Mouse (Mus musculus): ENCODE measurements around the gene Crcp.

Gene Crcp

DNA sequence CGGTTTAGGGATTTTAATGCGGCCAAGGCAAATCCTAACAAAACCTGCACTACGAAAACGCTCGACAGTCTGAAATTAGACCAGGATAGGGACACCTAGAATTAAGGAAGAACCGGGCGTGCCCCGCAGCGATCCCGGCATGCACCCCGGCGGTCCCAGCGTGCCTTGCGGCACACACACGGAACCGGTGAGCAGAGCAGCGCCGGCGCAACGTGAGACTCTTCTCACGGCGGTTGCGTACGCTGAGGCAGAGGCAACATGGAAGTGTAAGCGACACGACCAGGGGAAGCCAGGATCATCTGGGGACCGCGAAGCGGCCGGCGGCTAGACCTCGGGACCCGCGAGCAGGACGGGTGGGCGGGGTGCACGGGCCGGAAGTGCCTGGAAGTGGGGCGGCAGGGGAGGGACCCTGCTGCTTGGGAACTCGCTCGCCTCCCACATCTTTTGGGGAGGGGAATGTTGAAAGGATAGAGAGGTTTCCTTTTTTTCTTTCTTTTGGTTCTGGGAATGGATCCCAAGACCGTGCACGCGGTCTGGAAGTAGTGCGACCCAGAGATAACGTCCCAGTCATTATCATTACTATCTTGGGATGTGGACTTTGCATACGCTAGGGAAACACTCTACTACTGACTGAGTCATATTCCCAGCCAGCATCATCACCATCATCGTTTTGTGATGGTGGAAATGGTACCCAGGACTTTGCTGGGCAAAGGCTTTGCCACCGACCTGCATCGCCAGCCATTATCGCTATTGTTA is at the start of gene Crcp, which contains the start of gene Asl:
Crcp (plus strand) TSS at position 149 of the 756 bp plus-strand sequence.
Asl (minus strand) TSS at position 106 of the 756 bp plus-strand sequence.
- peak; percentile 87 for DNase-seq

DNA sequence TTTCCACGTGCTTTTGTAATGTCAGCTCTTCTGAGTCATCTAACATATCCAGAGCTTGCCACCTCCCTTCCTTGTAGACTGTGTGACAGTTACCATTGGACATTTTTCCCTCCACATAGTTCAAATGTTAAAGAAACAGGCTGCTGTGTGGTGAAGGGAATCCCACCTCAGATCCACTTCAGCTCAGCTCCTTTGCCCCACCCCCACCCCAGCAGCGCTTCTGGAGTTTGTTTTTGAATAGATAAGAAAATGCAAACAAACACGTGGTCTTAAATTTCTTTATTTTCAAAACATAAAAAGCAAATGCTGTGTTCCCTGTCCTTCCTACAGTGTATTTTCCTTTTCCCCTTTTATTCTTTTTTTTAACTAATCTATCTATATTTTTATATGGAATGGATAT is 48.9 kb upstream of the Crcp start:
- no peak for DNase-seq

DNA sequence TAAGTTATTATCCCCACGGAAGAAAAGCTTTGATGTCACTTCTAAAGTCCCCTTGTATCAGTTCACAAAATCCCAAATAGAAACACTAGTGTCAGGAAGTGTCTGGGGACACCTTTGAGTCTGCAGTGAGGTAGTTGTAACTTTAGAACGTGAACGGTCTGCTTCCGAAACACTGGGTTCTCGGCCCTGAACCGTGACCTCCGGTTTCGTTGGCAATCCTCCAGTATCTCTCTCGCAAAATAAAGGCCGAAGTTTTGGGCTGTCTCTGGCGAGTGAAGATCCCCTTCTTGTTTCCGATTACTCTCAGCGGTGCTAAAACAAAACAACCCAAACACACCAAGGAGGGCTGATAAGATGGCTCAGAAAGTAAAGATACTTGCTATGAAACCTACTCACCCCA is 39.7 kb upstream of the Crcp start:
- peak; percentile 45 for DNase-seq

DNA sequence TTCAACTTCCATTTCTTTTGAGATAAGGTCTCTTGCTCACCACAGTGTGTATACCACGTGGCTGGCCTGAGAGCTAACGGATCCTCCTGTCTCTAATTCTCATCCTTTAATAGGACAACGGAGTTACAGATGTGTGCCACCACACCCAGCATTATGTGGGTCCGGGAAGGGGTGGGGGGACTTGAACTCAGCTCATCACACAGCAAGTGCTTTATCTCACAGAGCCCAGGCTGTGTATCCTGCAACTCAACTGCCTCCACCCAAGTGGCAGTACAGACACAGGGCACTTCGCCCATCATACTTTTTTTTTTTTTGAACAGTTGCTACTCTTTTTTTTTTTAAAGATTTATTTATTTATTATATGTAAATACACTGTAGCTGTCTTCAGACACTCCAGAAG is 37.2 kb upstream of the Crcp start:
- DNase-seq: no peak

DNA sequence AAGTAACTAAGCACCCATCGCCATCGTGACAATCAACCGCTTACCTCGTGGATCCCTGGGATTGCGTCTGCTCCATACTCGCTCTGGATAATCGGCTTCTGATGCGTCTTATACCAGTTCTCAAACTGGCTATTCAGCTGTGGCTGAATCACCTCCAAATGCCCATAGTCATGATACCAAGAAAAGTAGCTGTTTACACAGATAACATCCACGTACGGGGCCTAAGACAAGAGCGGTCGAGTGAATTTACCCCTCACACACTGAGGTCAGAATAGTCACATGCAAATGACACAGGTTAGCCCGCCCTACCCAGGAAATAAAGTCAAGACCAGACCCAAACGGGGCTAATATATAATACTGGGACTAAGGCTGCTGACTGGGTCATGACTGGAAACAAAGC is 35.7 kb upstream of the Crcp start:
- DNase-seq: no peak

DNA sequence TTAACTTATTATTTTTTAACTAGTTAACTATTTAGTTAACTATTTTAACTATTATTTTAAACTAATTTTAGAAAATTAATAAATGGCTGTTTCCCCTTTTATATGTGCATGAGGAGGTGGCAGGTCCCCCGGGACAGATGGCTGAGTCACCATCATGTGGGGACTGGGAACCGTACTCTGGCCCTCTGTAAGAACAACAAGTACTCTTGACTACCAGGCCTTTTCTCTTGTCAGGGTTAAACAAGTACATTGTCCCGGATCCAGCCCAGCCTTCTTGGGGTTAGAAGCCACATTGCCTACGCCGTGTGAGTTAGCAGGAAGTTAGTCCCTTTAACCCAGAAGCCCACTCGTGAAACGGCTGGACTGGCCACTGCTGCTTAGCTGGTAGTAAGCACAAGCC is 34.1 kb upstream of the Crcp start:
- DNase-seq: peak; percentile 32

DNA sequence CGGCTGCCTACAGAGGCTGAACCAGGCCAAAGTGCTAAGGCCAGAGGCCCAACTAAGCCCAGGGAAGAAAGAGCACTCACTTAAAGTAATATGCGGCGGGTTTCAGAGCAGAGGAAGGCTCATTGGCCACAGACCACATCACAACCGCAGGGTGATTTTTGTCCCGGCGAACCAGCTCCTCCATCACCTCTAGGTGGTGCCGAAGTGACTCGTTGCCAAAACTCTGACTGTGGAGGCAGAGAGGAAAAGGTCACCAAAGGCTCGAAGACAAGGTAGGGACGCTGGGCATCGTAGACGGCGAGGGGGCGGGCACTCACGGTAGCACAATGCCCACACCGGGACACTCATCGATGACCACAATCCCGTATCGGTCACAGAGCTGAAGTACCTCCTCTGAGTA is 31.4 kb upstream of the Crcp start:
- DNase-seq: no peak

DNA sequence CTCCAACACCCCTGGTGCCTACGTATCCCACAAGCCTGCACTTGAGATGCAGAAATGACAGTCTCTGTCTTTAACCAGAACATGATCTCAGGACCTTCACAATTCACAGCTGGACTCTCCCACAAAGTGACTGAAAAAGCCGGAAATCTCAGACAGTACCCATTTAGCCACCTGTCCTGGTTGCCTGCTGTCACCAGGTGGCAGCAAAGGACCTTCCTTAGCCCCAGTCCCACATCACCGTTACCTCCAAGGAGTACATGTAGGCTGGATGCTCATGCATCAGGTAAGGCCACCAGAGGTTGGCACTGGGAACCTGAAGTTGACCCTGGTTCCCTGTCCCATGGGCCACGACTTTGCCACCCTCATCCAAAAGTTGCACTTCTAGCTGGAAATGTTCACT is 30.0 kb upstream of the Crcp start:
- DNase-seq: peak; percentile 71

DNA sequence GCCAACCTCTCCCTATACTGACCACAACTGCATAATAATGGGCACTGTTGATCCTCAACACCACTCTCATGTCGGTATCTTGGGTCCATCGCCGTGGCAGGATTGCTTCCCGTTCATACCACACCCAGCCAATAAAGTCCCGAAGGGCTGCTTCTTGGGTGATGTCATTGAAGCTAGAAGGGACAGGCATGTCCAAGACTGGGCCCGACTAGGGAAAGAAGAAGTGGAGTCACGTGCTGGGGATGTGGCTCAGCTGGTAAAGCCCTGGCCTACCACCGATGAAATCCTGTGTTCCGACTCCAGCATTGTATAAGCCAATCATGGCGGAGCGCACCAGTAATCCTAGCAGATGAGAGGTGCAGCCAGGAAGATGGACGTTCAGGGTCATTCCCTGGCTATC is 28.4 kb upstream of the Crcp start:
- DNase-seq: no peak

DNA sequence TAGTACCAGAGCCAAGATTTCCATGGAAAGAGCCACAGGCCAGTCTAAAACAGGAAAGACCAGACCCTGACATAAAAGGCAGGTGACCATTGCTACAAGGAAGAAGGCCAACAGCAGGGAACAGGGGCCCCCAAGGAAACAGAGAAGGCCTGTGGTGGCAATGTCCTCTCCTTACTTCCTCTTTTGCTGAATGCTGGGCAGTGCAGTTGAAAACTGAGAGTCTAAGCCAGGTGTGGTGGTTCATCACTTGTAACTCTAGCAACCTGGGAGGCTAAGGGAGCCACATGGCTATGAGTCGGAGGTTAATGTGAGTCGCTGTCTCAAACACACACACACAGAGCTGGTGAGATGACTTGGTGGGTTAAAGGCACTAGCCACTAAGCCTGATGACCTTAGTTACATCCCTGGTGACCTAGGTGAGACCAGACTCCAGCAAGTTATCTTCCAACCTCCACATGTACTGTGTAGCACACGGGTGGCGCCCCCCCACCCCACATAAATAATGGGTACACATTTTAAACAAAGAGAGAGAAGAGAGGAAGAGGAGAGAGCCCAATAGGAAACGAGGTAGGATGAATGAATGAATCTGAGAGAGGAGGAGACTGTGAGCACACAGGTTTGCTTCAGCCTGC is 27.6 kb upstream of the Crcp start:
- DNase-seq: no peak

DNA sequence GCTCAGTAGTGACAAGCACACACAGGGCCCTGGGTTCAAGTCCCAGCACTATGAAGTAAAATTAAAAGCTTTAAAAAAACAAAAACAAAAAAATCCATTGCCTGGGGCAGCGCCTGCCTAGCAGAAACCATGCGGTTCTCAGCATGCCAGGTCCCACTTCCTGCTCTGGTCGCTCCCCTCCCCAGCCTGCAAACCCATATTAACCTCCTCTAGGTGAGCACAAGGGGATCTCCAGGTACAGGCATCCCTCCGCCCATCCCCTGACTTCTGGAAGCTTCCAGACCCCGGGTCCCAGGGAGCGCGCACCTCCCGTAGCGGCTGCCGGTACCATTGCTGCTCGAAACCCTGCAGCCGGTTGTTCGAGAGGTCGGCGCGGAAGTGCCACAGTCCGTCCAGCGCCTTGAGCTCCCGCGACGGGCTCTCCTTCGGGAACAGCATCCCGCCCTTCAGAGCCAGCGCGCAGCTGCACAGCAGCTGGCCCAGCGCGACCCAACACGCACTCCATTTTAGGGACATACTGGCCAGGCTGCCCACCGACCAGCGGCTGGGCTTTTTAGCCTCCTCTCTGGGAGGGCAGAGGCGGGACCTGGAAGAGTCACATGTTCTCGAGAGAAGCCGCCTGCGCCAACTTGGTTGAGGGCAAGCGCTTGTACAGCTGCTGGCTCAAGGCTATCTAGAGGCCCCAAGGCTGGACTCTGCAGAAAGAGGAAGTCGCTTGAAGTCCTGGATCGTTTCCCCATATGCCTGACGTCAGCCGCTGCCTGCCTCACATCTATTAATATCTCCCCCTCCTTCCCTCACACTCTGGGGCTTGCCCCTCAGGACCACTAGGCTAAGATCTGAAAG is 26.6 kb upstream of the Crcp start, which contains the start of gene Gusb:
Gusb (minus strand) TSS at position 749 of the 846 bp plus-strand sequence.
- peak; percentile 84 for DNase-seq

DNA sequence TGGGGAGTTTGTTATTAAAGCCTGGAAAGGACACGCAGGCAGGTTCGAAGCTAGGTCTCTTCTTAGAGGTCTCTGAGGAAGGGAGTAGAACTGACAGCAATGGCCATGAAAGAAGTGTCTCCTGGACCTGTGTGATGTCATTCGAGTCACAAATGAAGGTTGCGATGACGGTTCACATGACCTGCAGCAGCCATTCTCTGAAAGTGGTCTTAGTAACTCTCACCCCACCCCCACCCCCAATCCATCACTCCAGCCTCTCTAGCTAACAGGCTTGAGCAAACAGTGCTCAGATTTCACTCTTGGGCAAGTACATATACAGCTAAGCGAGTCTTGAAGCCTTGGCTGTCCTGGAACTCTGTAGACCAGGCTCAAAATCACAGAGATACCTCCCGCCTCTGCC is 25.9 kb upstream of the Crcp start:
- DNase-seq: no peak

DNA sequence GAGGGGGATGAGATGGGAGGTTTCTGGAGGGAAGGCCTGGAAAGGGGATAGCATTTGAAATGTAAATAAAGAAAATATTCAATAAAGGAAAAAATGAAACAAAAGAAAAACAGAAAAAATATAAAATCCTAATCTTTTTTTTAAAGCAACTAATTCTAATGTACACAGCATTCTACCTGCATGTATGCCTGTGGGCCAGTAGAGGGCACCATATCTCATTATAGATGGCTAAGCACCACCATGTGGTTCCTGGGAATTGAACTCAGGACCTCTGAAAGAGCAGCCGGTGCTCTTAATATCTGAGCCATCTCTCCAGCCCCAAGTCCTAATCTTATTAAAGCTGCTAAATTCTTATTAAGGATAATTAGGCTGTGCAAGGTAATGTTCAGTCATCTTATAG is 21.7 kb upstream of the Crcp start:
- no peak for DNase-seq

DNA sequence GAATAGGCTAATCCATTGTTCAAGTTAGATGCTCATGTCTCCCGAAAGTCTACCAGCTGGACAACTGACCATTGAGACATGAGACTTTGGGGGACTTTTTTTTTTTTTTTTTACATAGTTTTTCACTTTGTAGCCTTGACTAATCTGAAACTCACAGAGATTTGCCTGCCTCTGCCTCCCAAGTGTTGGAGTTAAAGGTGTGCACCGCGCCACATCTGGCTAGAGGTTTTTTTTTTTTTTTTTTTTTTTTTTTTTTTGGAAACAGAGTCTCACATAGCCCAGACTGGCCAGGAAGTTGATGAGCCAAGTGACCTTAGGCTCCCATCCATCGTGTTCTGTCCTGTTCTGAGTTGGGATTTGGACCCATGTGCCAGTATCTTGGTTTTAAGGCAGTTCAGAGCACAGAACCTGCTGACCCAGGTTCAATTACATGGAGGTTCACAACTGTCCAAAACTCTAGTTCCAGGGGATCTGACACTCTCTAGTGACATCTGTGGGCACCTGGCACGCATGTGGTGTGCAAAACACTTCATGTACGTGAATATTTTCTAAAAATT is 21.0 kb upstream of the Crcp start:
- DNase-seq: no peak

DNA sequence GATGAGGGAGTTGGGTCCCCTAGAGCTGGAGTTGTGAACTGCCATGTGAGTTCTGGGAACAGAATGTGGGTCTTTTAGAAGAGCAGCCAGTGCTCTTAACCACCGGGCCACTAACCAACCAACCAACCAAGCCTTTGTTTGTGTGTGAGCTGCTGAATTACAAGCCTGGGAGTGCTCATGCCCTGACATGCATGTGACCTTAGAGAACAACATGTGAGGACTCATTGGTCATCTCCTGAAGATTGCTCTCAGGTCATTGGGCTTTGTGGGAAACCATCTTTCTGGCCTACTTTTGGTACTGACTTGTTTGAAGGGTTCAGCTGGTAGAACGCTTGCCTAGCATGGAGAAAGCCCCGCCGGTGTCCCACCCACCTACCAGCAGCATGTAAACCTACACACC is 19.3 kb upstream of the Crcp start:
- no peak for DNase-seq

DNA sequence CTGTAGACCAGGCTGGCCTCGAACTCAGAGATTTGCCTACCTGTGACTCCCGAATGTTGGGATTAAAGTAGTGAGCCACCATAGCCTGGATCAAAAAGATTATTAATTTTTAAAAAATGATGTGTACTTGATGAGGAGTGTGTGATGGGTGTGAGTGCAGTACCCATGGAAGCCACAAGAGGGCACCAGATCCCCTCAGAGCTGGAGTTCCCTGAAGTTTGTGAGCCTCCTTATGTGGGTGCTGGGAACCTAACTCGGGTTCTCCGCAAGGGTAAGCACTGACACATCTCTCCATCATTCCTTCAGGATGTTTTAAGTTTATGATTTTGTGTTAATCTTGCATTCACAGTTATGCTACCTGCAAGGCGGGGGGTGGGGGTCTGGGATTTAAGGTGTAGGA is 18.1 kb upstream of the Crcp start:
- DNase-seq: no peak

DNA sequence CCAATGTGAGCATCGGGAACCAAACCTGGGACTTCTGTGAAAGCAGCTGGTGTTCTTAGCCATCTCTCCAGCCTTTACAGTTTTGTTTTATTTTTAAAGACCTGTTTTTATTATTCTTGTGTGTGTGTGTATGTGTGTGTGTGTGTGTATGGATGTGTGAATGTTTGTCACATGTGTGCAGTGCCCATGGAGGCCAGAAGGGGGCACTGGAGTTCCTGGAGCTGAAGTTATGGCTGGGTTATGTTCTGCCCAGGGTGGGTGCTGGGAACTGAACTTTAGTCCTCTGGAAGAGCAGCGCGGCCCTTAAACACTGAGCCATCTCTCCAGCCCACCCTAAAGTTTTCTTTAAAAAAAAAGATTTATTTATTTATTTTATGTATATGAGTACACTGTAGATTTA is 14.0 kb upstream of the Crcp start:
- DNase-seq: no peak

DNA sequence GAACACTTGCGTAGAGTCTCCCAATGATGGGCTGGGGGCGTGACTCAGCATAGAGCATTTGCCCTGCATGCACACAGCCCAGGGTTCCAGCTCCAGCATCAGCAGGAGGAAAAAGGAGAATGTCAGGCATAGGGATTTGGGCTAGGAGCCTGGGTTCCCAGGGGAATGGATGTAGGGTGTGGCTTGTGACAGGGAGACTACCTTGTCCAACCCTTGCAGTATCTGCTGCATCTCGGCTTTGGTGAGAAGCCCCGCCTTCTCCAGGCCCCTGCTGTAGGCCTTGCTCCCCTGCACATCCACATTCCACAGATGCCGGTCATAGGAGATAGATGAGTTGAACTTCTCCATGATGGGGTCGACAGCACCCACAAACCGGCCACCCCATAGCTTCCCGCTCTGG is 9.6 kb upstream of the Crcp start:
- DNase-seq: no peak

DNA sequence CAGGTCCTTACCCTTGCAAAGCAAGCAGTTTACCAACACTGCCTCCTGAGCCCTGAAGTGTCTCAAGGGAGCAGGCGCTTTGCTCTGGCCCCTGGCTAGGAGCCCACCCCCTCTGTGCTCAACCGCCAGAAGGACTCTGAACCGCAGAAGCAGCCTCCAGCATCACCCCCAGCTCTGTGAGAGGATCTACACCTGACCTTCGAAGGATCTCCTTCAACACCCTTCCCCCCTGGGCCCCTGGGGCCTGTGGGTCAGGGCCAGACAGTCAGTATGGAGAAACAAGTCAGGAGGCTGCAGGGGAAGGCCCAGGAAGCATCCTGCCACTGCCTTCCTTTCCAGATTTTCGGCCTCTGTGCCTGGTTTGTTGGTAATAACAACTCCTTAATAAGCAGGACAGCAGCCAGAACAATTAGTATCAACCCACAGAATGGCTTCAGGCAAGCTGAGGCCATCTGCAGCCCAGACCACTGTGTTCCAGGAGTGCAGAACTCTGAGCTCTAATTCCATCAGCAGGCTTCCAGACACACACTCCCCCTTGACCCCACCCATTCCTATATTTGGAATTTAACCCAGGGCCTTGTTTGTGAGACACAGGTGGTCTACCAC is 7.6 kb upstream of the Crcp start:
- DNase-seq: peak; percentile 57

DNA sequence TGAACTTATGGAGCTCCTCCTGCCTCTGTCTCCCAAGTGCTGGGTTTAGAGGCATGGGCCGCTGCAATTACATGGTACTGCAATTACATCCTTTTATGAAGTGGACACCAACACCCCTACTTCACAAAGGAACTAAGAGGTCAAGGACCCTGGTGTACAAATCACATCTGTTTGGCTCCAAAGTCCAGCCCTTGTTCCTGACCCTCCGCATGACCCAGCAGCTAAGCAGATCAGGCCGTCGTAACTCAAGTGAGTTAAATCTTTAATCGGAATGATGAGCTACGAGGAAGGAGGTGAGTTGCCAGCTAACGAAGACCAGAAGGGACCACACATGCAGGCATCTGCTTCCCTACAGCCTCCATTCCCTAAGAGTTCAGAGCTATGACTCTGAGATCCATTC is 6.7 kb upstream of the Crcp start:
- peak; percentile 84 for DNase-seq

DNA sequence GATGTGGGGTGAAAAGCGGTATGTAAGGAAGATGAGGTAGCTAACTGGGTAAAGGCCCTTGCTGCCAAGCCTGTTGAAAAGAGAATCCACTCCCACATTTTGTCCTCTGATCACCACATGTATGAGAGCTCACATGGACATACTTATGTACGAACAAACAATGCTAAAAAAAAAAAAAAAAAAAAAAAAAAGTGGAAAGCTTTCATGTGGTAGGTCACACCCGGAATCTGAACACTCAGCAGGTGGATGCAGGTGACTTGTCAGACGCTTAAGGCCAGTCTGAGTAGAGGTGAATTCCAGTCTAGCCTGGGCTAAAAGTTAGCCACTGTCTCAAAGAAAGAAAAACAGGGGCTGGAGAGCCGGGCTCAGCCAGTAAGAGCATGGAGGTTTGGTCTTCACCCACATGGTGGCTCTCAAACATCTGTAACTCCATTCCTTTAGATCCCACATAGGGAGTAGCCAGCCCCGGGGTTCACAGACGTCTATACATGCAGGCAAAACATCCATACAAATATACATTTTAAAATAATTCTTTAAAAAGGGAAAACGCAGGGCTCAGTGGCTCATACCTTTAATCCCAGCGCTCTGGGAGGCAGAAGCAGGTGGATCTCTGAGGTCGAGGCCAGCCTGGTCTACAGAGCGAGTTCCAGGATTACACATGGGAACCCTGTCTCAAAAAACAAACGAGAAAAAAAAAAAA is 5.9 kb upstream of the Crcp start:
- DNase-seq: no peak

Data from kidney, adult 9 months (tissue).